Comparison of ENCODE assay signal across 19 mouse cellular contexts in genomic region chr3:149169442-149169841, GRCm38 (mm10).
DNase-seq lines count a peak whose midpoint lies in the region; ATAC-seq and TF ChIP-seq lines count a peak whose summit lies in the region.
"Had no signal": no experiment of that assay in that cellular context is flagged by ENCODE, and none has a peak within 500 bp of the region (broad histone marks: within the 10 kb centered on the region; RNA-seq: fewer than 3 reads in every experiment).

No protein-coding gene starts in this region.

- H3K9ac ChIP-seq in intestine, embryonic 15.5 days, result no peak overlapping the region
- H3K9ac ChIP-seq in liver, embryonic 12.5 days, result no peak overlapping the region
- 0 out of 2 replicates have a peak overlapping the region, but pooled peaks have one; percentile 11 for H3K9ac ChIP-seq in stomach, embryonic 16.5 days (ENCODE audit: low read length)
- H3K9ac ChIP-seq in forebrain, embryonic 12.5 days, result no peak overlapping the region
- H3K9ac ChIP-seq: forebrain, postnatal 0 days; lung, embryonic 14.5 days had no signal

- no peaks in the 10 kb centered on the region for H3K27me3 ChIP-seq in intestine, embryonic 15.5 days (replicated peaks)
- H3K27me3 ChIP-seq in liver, embryonic 12.5 days (replicated peaks), result no peaks in the 10 kb centered on the region
- H3K27me3 ChIP-seq in stomach, embryonic 16.5 days (ENCODE audit: control insufficient read depth, insufficient read depth, low read length), result no peaks in the 10 kb centered on the region
- peaks cover 13% of the 10 kb centered on the region for H3K27me3 ChIP-seq in forebrain, embryonic 12.5 days

- no peak for TF ChIP-seq CTCF in bone marrow macrophage, adult 2 months (IDR thresholded peaks at IDR 0.05; ENCODE audit: low read depth, low read length)

- TF ChIP-seq POLR2A in bone marrow macrophage, adult 2 months (IDR thresholded peaks at IDR 0.05; ENCODE audit: borderline replicate concordance, low read depth, low read length), result no peak

- H3K4me2 ChIP-seq in intestine, embryonic 15.5 days (replicated peaks), result no peak overlapping the region
- no peak overlapping the region for H3K4me2 ChIP-seq in liver, embryonic 12.5 days
- no peak overlapping the region for H3K4me2 ChIP-seq in stomach, embryonic 16.5 days (ENCODE audit: low read depth, low read length)
- no peak overlapping the region for H3K4me2 ChIP-seq in forebrain, embryonic 12.5 days
- H3K4me2 ChIP-seq: lung, embryonic 14.5 days had no signal

- peak overlapping the region; percentile 28; the same call in 1 of the 2 replicates for H3K27ac ChIP-seq in bone marrow macrophage, adult 2 months (ENCODE audit: insufficient read depth, low read depth, low read length)
- H3K27ac ChIP-seq in intestine, embryonic 15.5 days, result no peak overlapping the region
- H3K27ac ChIP-seq in liver, embryonic 12.5 days, result no peak overlapping the region
- no peak overlapping the region; the same call in 1 of the 2 replicates for H3K27ac ChIP-seq in stomach, embryonic 16.5 days (ENCODE audit: low read length)
- no peak overlapping the region for H3K27ac ChIP-seq in forebrain, embryonic 12.5 days
- H3K27ac ChIP-seq: heart, embryonic 10.5 days; hindbrain, embryonic 10.5 days; hindbrain, postnatal 0 days; left cerebral cortex, adult 2 months; midbrain, embryonic 10.5 days had no signal

- no peak for DNase-seq in c-Kit-positive CD71-positive TER-119-positive erythroid progenitor cells, embryonic 14.5 days (ENCODE audit: low spot score)
- no peak for DNase-seq in Muller cell, postnatal 12 days (ENCODE audit: inconsistent ontology term)
- DNase-seq: cerebellum, adult 2 months; forebrain, postnatal 0 days; gastrocnemius, postnatal 36 days; kidney, adult 8-10 months; layer of hippocampus, adult 9-11 months; lung, embryonic 14.5 days; thymus, postnatal 4 days had no signal

- H3K4me1 ChIP-seq in bone marrow macrophage, adult 2 months (ENCODE audit: control insufficient read depth, insufficient read depth, low read length), result peaks cover 42% of the 10 kb centered on the region
- peaks cover 6% of the 10 kb centered on the region; the same call in 1 of the 2 replicates for H3K4me1 ChIP-seq in intestine, embryonic 15.5 days (replicated peaks)
- no peaks in the 10 kb centered on the region for H3K4me1 ChIP-seq in liver, embryonic 12.5 days
- H3K4me1 ChIP-seq in stomach, embryonic 16.5 days (ENCODE audit: control insufficient read depth, insufficient read depth, low read length), result peaks cover 5% of the 10 kb centered on the region; the same call in 1 of the 2 replicates
- peaks cover 10% of the 10 kb centered on the region for H3K4me1 ChIP-seq in forebrain, embryonic 12.5 days

- ATAC-seq in intestine, embryonic 15.5 days, result peak; percentile 66
- peak; percentile 51; the same call in 1 of the 2 replicates for ATAC-seq in liver, embryonic 12.5 days
- ATAC-seq in stomach, embryonic 16.5 days (ENCODE audit: insufficient read depth, low FRiP score), result no peak; the same call in 1 of the 2 replicates
- no peak for ATAC-seq in forebrain, embryonic 12.5 days (ENCODE audit: low FRiP score)
- ATAC-seq: forebrain, postnatal 0 days; hindbrain, postnatal 0 days had no signal

- H3K9me3 ChIP-seq in intestine, embryonic 15.5 days, result no peaks in the 10 kb centered on the region
- H3K9me3 ChIP-seq in liver, embryonic 12.5 days (replicated peaks), result no peaks in the 10 kb centered on the region
- no peaks in the 10 kb centered on the region for H3K9me3 ChIP-seq in stomach, embryonic 16.5 days (replicated peaks; ENCODE audit: control insufficient read depth, low read length)
- no peaks in the 10 kb centered on the region for H3K9me3 ChIP-seq in forebrain, embryonic 12.5 days
- H3K9me3 ChIP-seq: heart, embryonic 10.5 days; hindbrain, embryonic 10.5 days; midbrain, embryonic 10.5 days had no signal

- no peaks in the 10 kb centered on the region for H3K36me3 ChIP-seq in intestine, embryonic 15.5 days
- no peaks in the 10 kb centered on the region for H3K36me3 ChIP-seq in liver, embryonic 12.5 days
- H3K36me3 ChIP-seq in stomach, embryonic 16.5 days (ENCODE audit: control insufficient read depth, insufficient read depth, low read length), result no peaks in the 10 kb centered on the region
- no peaks in the 10 kb centered on the region for H3K36me3 ChIP-seq in forebrain, embryonic 12.5 days (replicated peaks)
- H3K36me3 ChIP-seq: heart, embryonic 10.5 days; hindbrain, embryonic 10.5 days; midbrain, embryonic 10.5 days had no signal

- H3K4me3 ChIP-seq in bone marrow macrophage, adult 2 months (ENCODE audit: insufficient read depth, low read length), result no peak overlapping the region
- H3K4me3 ChIP-seq in intestine, embryonic 15.5 days (replicated peaks), result no peak overlapping the region
- no peak overlapping the region for H3K4me3 ChIP-seq in liver, embryonic 12.5 days
- H3K4me3 ChIP-seq in stomach, embryonic 16.5 days (replicated peaks; ENCODE audit: low read length), result no peak overlapping the region
- no peak overlapping the region for H3K4me3 ChIP-seq in forebrain, embryonic 12.5 days (replicated peaks)
- H3K4me3 ChIP-seq: heart, embryonic 10.5 days; hindbrain, embryonic 10.5 days; left cerebral cortex, adult 2 months; midbrain, embryonic 10.5 days had no signal

- WGBS in intestine, embryonic 15.5 days, result 53% methylated on average over 12 of the region's 12 CpGs
- WGBS in liver, embryonic 12.5 days (ENCODE audit: insufficient replicate concordance), result 66% methylated on average over 12 of the region's 12 CpGs
- WGBS in stomach, embryonic 16.5 days, result 56% methylated on average over 12 of the region's 12 CpGs
- WGBS in forebrain, embryonic 12.5 days, result 64% methylated on average over 12 of the region's 12 CpGs

Comparison
In these comparisons a context has a peak if more than half of its experiments do, and no peak if none do; other contexts are left out.
1. ATAC-seq: peak in intestine, embryonic 15.5 days (single experiment) and liver, embryonic 12.5 days (single experiment); none in stomach, embryonic 16.5 days (single experiment) and forebrain, embryonic 12.5 days (single experiment).